Comparison of ENCODE assay signal across 9 mouse cellular contexts in genomic region chr4:45054862-45055261, GRCm38 (mm10). TPM values are rescaled to one million over a fixed set of nuclear protein-coding genes. Genes with fewer than 3 reads are reported as not detected.
DNase-seq lines count a peak whose midpoint lies in the region; ATAC-seq and TF ChIP-seq lines count a peak whose summit lies in the region.
"Had no signal": no experiment of that assay in that cellular context is flagged by ENCODE, and none has a peak within 500 bp of the region (broad histone marks: within the 10 kb centered on the region; RNA-seq: fewer than 3 reads in every experiment).

No protein-coding gene starts in this region.

- H3K27ac ChIP-seq in liver, embryonic 14.5 days: no peak overlapping the region
- H3K27ac ChIP-seq: macrophage had no signal

- H3K36me3 ChIP-seq in liver, embryonic 14.5 days (replicated peaks; ENCODE audit: control insufficient read depth, insufficient read depth, low read depth): peaks cover 2% of the 10 kb centered on the region; the same call in 1 of the 2 replicates

- no peak for DNase-seq in frontal cortex, postnatal 10 days (ENCODE audit: low spot score in 2 of 2)
- no peak for DNase-seq in liver, embryonic 14.5 days (ENCODE audit: low read depth in 3 of 3, low spot score in 3 of 3)
- DNase-seq in liver (no peak), ZHBTc4 (ENCODE audit: low read depth, low spot score) (peak; percentile 29)
- DNase-seq in adrenal gland, adult 2 months: no peak
- no peak for DNase-seq in ovary, postnatal 36 days (ENCODE audit: low spot score)

- no peaks in the 10 kb centered on the region for H3K9me3 ChIP-seq in liver, embryonic 14.5 days (ENCODE audit: control insufficient read depth, low read length)

- peak; percentile 84 for ATAC-seq in frontal cortex, adult (ENCODE audit: low TSS enrichment)
- ATAC-seq in liver, embryonic 14.5 days (ENCODE audit: insufficient read depth): no peak
- peak; percentile 94 for ATAC-seq in megakaryocyte progenitor cell, adult 5-6 weeks (replicated peaks; ENCODE audit: poor library complexity)

- H3K27me3 ChIP-seq in liver, embryonic 14.5 days (ENCODE audit: control insufficient read depth, insufficient read depth, low read length): no peaks in the 10 kb centered on the region

- no peak overlapping the region for H3K4me2 ChIP-seq in liver, embryonic 14.5 days (ENCODE audit: low read depth)

- no peak overlapping the region for H3K4me3 ChIP-seq in liver, embryonic 14.5 days (ENCODE audit: insufficient read depth in 1 of 2, low read depth in 2 of 2, low read length in 2 of 2)

- 29% methylated on average over 3 of the region's 3 CpGs for WGBS in liver, embryonic 14.5 days (ENCODE audit: insufficient replicate concordance)

- no peak overlapping the region for H3K9ac ChIP-seq in liver, embryonic 14.5 days (replicated peaks)

- no peak for TF ChIP-seq EP300 in liver, embryonic 14.5 days (IDR thresholded peaks at IDR 0.05; ENCODE audit: low read depth)

- TF ChIP-seq CTCF in liver, embryonic 14.5 days (IDR thresholded peaks at IDR 0.05; ENCODE audit: low read depth): peak; percentile 67

- no peaks in the 10 kb centered on the region for H3K4me1 ChIP-seq in liver, embryonic 14.5 days (replicated peaks; ENCODE audit: control insufficient read depth in 2 of 2, insufficient read depth in 2 of 2, low read length in 1 of 2)

RNA-seq across cellular contexts. Expression of gene Fbxo10, which starts 29.5 kb away (rescaled TPM):
- 3.5 and 4.3 TPM in 2 replicates for polyA plus RNA-seq in liver, embryonic 14.5 days (2012; rRNA removed)
- polyA plus RNA-seq in liver, embryonic 14.5 days (2014; fragmentation: Nextera tagmentation; extraction: Ambion mirVana): 2.4 and 3.4 TPM in 2 replicates
- 1.2 and 3.1 TPM in 2 replicates for total RNA-seq in megakaryocyte progenitor cell, adult 5-6 weeks (2015)
- 1.8 and 3.1 TPM in 2 replicates for total RNA-seq in megakaryocyte progenitor cell, adult 5-6 weeks (2017)
- 10 to 100 TPM in 1 of 2 experiments, 1 to 10 TPM in 1; 6.7 to 12.0 TPM for total RNA-seq in adrenal gland, adult 2 months (2021)
- 15.0 and 16.0 TPM in 2 replicates for polyA plus RNA-seq in adrenal gland, adult 2 months (2012; rRNA removed)

RNA-seq across cellular contexts. Expression of gene Polr1e, which starts 36.5 kb away (rescaled TPM):
- 4.2 and 7.8 TPM in 2 replicates for polyA plus RNA-seq in liver, embryonic 14.5 days (2012; rRNA removed)
- 15.5 and 18.9 TPM in 2 replicates for polyA plus RNA-seq in liver, embryonic 14.5 days (2014; fragmentation: Nextera tagmentation; extraction: Ambion mirVana)
- total RNA-seq in megakaryocyte progenitor cell, adult 5-6 weeks (2015): 50.9 and 65.2 TPM in 2 replicates
- 47.3 and 53.0 TPM in 2 replicates for total RNA-seq in megakaryocyte progenitor cell, adult 5-6 weeks (2017)
- total RNA-seq in adrenal gland, adult 2 months (2021): 10 to 100 TPM; 13.0 to 16.3 TPM
- 2.9 and 3.1 TPM in 2 replicates for polyA plus RNA-seq in adrenal gland, adult 2 months (2012; rRNA removed)

RNA-seq across cellular contexts. Expression of gene Zbtb5, which starts 42.6 kb away (rescaled TPM):
- polyA plus RNA-seq in liver, embryonic 14.5 days (2012; rRNA removed): 3.3 and 3.5 TPM in 2 replicates
- 4.5 and 6.2 TPM in 2 replicates for polyA plus RNA-seq in liver, embryonic 14.5 days (2014; fragmentation: Nextera tagmentation; extraction: Ambion mirVana)
- total RNA-seq in megakaryocyte progenitor cell, adult 5-6 weeks (2015): 5.7 and 6.5 TPM in 2 replicates
- total RNA-seq in megakaryocyte progenitor cell, adult 5-6 weeks (2017): 9.5 and 10.1 TPM in 2 replicates
- 10 to 100 TPM in 1 of 2 experiments, 1 to 10 TPM in 1; 8.9 to 12.0 TPM for total RNA-seq in adrenal gland, adult 2 months (2021)
- polyA plus RNA-seq in adrenal gland, adult 2 months (2012; rRNA removed): 13.1 and 21.3 TPM in 2 replicates

RNA-seq across cellular contexts. Expression of gene Tomm5, which starts 53.1 kb away (rescaled TPM):
- 126 and 145 TPM in 2 replicates for polyA plus RNA-seq in liver, embryonic 14.5 days (2012; rRNA removed)
- 209 and 213 TPM in 2 replicates for polyA plus RNA-seq in liver, embryonic 14.5 days (2014; fragmentation: Nextera tagmentation; extraction: Ambion mirVana)
- total RNA-seq in megakaryocyte progenitor cell, adult 5-6 weeks (2015): 231 and 253 TPM in 2 replicates
- total RNA-seq in megakaryocyte progenitor cell, adult 5-6 weeks (2017): 239 and 266 TPM in 2 replicates
- 100 to 1,000 TPM in 1 of 2 experiments, 10 to 100 TPM in 1; 77.9 to 111 TPM for total RNA-seq in adrenal gland, adult 2 months (2021)
- 46.0 and 52.3 TPM in 2 replicates for polyA plus RNA-seq in adrenal gland, adult 2 months (2012; rRNA removed)
